Mouse (Mus musculus) midbrain, postnatal 0 days (tissue): Measurements from ENCODE around the gene Srf. TPM values are rescaled to one million over a fixed set of nuclear protein-coding genes. Genes with fewer than 3 reads are reported as not detected.

Experiments
- ATAC-seq: fragments of 200-750 bp; cut with Nextera tagmentation; 2 replicates; pipeline ENCODE4 v1.8.0; 2017; ENCODE audit warnings: moderate number of reproducible peaks, mild to moderate bottlenecking, moderate TSS enrichment, moderate library complexity; ENCODE audit not compliant: low FRiP score
- DNase-seq: peaks from one replicate; pipeline ENCODE4 v3.0.0-alpha.2; 2015; ENCODE audit warnings: low spot score
- H3K27ac ChIP-seq: fragments of 300-500 bp; sonication (generic); 2 replicates; pipeline ENCODE4 v1.5.1; 2014; ENCODE audit warnings: low read depth, mild to moderate bottlenecking, low read length, mixed read lengths
- H3K27me3 ChIP-seq: fragments of 300-500 bp; sonication (generic); 2 replicates; pipeline ENCODE4 v1.6.1; 2014; ENCODE audit warnings: low read length, control low read depth, mixed read lengths; ENCODE audit not compliant: insufficient read depth
- H3K36me3 ChIP-seq: fragments of 300-500 bp; sonication (generic); 2 replicates; pipeline ENCODE4 v1.6.1; 2014; ENCODE audit warnings: low read length, control low read depth, mixed read lengths; ENCODE audit not compliant: insufficient read depth
- H3K4me1 ChIP-seq: fragments of 300-500 bp; sonication (generic); 2 replicates; pipeline ENCODE4 v1.6.1; 2014; ENCODE audit warnings: mild to moderate bottlenecking, control low read depth, antibody characterized with exemption, low read length, mixed read lengths; ENCODE audit not compliant: insufficient read depth
- H3K4me2 ChIP-seq: fragments of 300-500 bp; sonication (generic); 2 replicates; pipeline ENCODE4 v1.6.1; 2014; ENCODE audit warnings: low read depth, mild to moderate bottlenecking, low read length, mixed read lengths; ENCODE audit not compliant: poor library complexity, severe bottlenecking
- H3K4me3 ChIP-seq: fragments of 300-500 bp; sonication (generic); 2 replicates; pipeline ENCODE4 v1.5.1; 2014; ENCODE audit warnings: low read depth, mild to moderate bottlenecking, low read length, moderate library complexity
- H3K9ac ChIP-seq: fragments of 300-500 bp; sonication (generic); replicated peaks from 2 replicates; pipeline ENCODE4 v1.6.1; 2014; ENCODE audit warnings: mild to moderate bottlenecking, low read length, moderate library complexity, mixed read lengths; ENCODE audit not compliant: poor library complexity, severe bottlenecking
- H3K9me3 ChIP-seq: fragments of 300-500 bp; sonication (generic); 2 replicates; pipeline ENCODE4 v1.6.1; 2016; ENCODE audit warnings: low read length, control low read depth
- CTCF ChIP-seq: IDR thresholded peaks from 2 replicates; pipeline ENCODE4 v1.5.1; 2016; ENCODE audit warnings: antibody characterized with exemption, mild to moderate bottlenecking
- WGBS: fragments of 180-500 bp; shearing (Covaris S2); extraction: QIAGEN DNeasy Blood & Tissue Kit; methylation state at CpG from one replicate; pipeline ENCODE4 v1.1.7; 2014; 5-methylcytosine and 5-hydroxymethylcytosine counted together
- polyA plus RNA-seq: library from polyadenylated mRNA; unstranded; fragments of >200 nt; fragmentation: Nextera tagmentation; extraction: Ambion mirVana; gene quantifications from 2 replicates; pipeline ENCODE4 v1.2.1, GENCODE M21; 2015
- total RNA-seq: library from RNA; depleted of rRNA; stranded (reverse); fragments of >200 nt; gene quantifications from 2 replicates; pipeline ENCODE4 v1.2.3, GENCODE M21; 2014

The Srf gene
- total and polyA plus RNA-seq, 2 experiments from 2014 or later = 3.3 to 69.0 TPM

DNA sequence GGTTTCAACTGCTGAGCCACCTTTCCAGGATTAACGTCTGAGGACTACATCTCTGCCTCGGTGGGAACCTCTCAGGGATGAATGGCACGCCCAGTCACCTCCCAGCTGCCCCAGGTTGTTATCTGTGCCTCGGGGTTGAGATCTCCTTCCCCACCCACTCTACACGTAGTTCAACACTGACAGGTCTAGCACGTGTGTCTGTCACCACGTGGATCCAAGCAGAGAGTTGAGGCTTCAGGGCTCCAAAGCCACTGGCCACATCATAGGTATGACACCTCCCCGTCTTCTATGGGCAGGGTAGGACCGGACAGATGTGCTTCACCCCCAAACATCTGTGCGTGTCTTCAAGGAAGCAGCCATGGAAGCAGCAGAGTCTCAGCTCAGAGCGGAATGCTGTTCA lies 42.0 kb upstream of the Srf start:
- WGBS = 94% methylated on average over 11 of the region's 11 CpGs
- no peak for ATAC-seq

GRCm38 (mm10) chr17:46595336-46595735 lies 39.4 kb upstream of the Srf start:
- H3K4me3 ChIP-seq = no peak overlapping the region
- 0 out of 2 replicates have a peak, but pooled peaks cover 5% of the 10 kb centered on the region for H3K36me3 ChIP-seq
- H3K4me1 ChIP-seq = no peaks in the 10 kb centered on the region
- no peaks in the 10 kb centered on the region for H3K9me3 ChIP-seq
- WGBS = 69% methylated on average over 6 of the region's 6 CpGs
- H3K4me2 ChIP-seq = no peak overlapping the region
- no peaks in the 10 kb centered on the region for H3K27me3 ChIP-seq
- ATAC-seq (no peak), DNase-seq (no peak)
- 0 out of 2 replicates have a peak overlapping the region, but pooled peaks have one; percentile 9 for H3K27ac ChIP-seq
- H3K9ac ChIP-seq = no peak overlapping the region
- no peak for TF ChIP-seq CTCF

More for the DNA sequence above, 42.0 kb upstream of the Srf start:
- no peaks in the 10 kb centered on the region for H3K36me3 ChIP-seq
- H3K4me2 ChIP-seq = no peak overlapping the region
- no peak for TF ChIP-seq CTCF
- H3K9me3 ChIP-seq = no peaks in the 10 kb centered on the region
- no peak overlapping the region for H3K9ac ChIP-seq
- H3K4me3 ChIP-seq = no peak overlapping the region
- H3K27me3 ChIP-seq = no peaks in the 10 kb centered on the region
- H3K27ac ChIP-seq = no peak overlapping the region
- H3K4me1 ChIP-seq = no peaks in the 10 kb centered on the region
- DNase-seq = no peak

DNA sequence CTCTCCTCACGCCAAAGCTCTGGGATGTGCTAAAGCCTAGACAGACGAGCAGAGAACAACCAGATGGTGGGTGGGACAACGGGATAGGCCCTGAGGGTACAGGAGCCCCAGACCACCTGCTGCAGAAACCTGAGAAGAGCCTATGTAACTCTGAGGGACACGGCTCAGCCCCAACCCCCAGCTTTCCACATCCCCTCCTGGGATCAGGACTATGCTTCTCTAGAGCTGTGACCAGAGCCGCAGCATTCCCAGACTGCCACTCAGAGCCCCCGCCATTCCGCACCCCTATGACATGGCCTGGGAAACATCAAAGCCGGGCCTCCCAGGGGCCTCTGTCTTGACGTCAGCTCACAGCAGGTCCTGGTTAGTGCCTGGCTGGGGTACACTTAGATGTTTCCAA lies 38.6 kb upstream of the Srf start:
- peaks cover 12% of the 10 kb centered on the region for H3K36me3 ChIP-seq
- ATAC-seq (no peak), DNase-seq (no peak)
- 0 out of 2 replicates have a peak overlapping the region, but pooled peaks have one; percentile 9 for H3K27ac ChIP-seq
- H3K4me1 ChIP-seq = no peaks in the 10 kb centered on the region
- no peak overlapping the region for H3K9ac ChIP-seq
- no peak overlapping the region for H3K4me3 ChIP-seq
- no peaks in the 10 kb centered on the region for H3K9me3 ChIP-seq
- H3K4me2 ChIP-seq = no peak overlapping the region
- WGBS = 45% methylated on average over 9 of the region's 9 CpGs
- TF ChIP-seq CTCF = no peak
- no peaks in the 10 kb centered on the region for H3K27me3 ChIP-seq

- Histone ChIP-seq H3K36me3 (peaks cover 18% of the 10 kb centered on the region), H3K9ac (no peak overlapping the region), H3K4me1 (no peaks in the 10 kb centered on the region), H3K27ac (no peak overlapping the region), H3K4me2 (no peak overlapping the region), H3K27me3 (no peaks in the 10 kb centered on the region), H3K4me3 (no peak overlapping the region), H3K9me3 (no peaks in the 10 kb centered on the region)
- 85% methylated on average over 4 of the region's 4 CpGs for WGBS
- ATAC-seq = no peak
- no peak for DNase-seq
- TF ChIP-seq CTCF = no peak
These were observed 37.1 kb upstream of the Srf start for GRCm38 (mm10) chr17:46593124-46593523.

- no peak overlapping the region for H3K9ac ChIP-seq
- H3K4me1 ChIP-seq = no peaks in the 10 kb centered on the region
- H3K27me3 ChIP-seq = no peaks in the 10 kb centered on the region
- peaks cover 25% of the 10 kb centered on the region for H3K36me3 ChIP-seq
- H3K4me3 ChIP-seq = no peak overlapping the region
- no peak for TF ChIP-seq CTCF
- no peaks in the 10 kb centered on the region for H3K9me3 ChIP-seq
- H3K4me2 ChIP-seq = no peak overlapping the region
- ATAC-seq (no peak), DNase-seq (no peak)
- no peak overlapping the region for H3K27ac ChIP-seq
- WGBS = 79% methylated on average over 19 of the region's 19 CpGs
These were observed 35.4 kb upstream of the Srf start for GRCm38 (mm10) chr17:46591406-46591805.

GRCm38 (mm10) chr17:46590439-46590838 lies 34.5 kb upstream of the Srf start:
- no peak overlapping the region for H3K4me2 ChIP-seq
- H3K9ac ChIP-seq = no peak overlapping the region
- no peak for DNase-seq
- TF ChIP-seq CTCF = no peak
- ATAC-seq = no peak
- H3K27me3 ChIP-seq = no peaks in the 10 kb centered on the region
- H3K27ac ChIP-seq = no peak overlapping the region
- 93% methylated on average over 7 of the region's 7 CpGs for WGBS
- no peak overlapping the region for H3K4me3 ChIP-seq
- no peaks in the 10 kb centered on the region for H3K9me3 ChIP-seq
- H3K4me1 ChIP-seq = no peaks in the 10 kb centered on the region
- peaks cover 32% of the 10 kb centered on the region for H3K36me3 ChIP-seq
